Mouse (Mus musculus): ENCODE measurements at regions not wholly inside any gene's neighbourhood (a gene's known extent, or its start where the extent isn't known, plus 50 kb on each side); places are given as distances from the start of the nearest gene placed in this dataset.

DNA sequence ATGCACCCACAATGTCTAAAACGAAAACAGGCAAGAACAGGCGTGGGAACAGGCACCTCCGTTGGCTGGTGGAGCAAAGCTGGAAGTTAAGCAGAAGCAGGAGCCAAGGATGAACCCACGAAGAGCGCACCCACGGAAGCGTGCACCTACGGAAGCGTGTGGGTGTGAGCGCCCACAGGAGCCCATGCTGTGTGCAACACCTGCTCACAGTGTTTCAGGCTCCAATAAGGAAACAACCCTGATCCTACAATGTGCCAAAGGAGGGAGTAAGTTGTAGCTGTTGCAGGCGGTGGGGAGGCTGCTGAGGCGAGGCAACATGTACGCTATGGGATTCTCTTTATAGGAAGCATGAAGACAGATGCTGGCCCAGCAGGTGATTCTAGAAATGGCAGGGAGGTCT lies 74.6 kb downstream of the Gm5294 start:
- no peaks in the 10 kb centered on the region for H3K4me1 ChIP-seq (ENCODE audit: insufficient read depth, low read depth, low read length)
- ATAC-seq (no peak), DNase-seq (ENCODE audit: low spot score) (no peak)
- H3K4me3 ChIP-seq (ENCODE audit: low read depth, low read length), result no peak overlapping the region
- H3K9me3 ChIP-seq (ENCODE audit: low read length), result no peaks in the 10 kb centered on the region
- H3K27ac ChIP-seq (ENCODE audit: low read length), result no peak overlapping the region
- H3K36me3 ChIP-seq (ENCODE audit: insufficient read depth, low read length), result no peaks in the 10 kb centered on the region
- TF ChIP-seq CTCF (IDR thresholded peaks at IDR 0.05), result no peak
- TF ChIP-seq EP300 (IDR thresholded peaks at IDR 0.05), result no peak
- no peaks in the 10 kb centered on the region for H3K27me3 ChIP-seq (replicated peaks; ENCODE audit: insufficient read depth, low read length)
- no peak overlapping the region for H3K9ac ChIP-seq (replicated peaks; ENCODE audit: low read depth)
- WGBS, result 89% methylated on average over 13 of the region's 13 CpGs
- H3K4me2 ChIP-seq (replicated peaks; ENCODE audit: low read depth, low read length), result no peak overlapping the region

DNA sequence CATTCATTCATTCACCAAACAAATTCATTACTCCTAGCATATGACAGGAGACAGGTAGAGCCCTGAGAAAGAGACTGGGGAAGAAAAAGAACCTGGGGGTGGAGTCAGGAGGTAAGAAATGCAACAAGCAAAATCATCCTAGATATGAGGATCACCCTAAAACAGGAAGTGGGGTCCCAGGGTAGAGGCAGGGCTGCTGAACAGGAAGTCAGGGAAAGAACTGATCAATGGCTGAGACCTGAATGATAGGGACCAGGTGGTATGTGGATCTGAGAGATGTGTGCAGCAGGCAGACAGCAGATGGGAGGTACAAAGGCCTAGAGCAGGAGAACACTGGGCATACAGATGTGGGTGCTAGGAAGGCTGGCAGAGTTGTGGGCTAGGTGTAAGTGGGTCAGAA lies 77.4 kb downstream of the Gm5294 start:
- Histone ChIP-seq H3K9ac (replicated peaks; ENCODE audit: low read depth) (no peak overlapping the region), H3K27me3 (replicated peaks; ENCODE audit: insufficient read depth, low read length) (no peaks in the 10 kb centered on the region), H3K27ac (ENCODE audit: low read length) (no peak overlapping the region), H3K9me3 (ENCODE audit: low read length) (no peaks in the 10 kb centered on the region), H3K4me2 (replicated peaks; ENCODE audit: low read depth, low read length) (no peak overlapping the region), H3K36me3 (ENCODE audit: insufficient read depth, low read length) (no peaks in the 10 kb centered on the region), H3K4me3 (ENCODE audit: low read depth, low read length) (no peak overlapping the region), H3K4me1 (ENCODE audit: insufficient read depth, low read depth, low read length) (no peaks in the 10 kb centered on the region)
- DNase-seq (ENCODE audit: low spot score) (no peak), ATAC-seq (no peak)
- TF ChIP-seq EP300 (IDR thresholded peaks at IDR 0.05), result no peak
- no peak for TF ChIP-seq CTCF (IDR thresholded peaks at IDR 0.05)

GRCm38 (mm10) chr5:138898440-138898839 lies 78.6 kb downstream of the Gm5294 start:
- H3K9me3 ChIP-seq (ENCODE audit: low read length), result no peaks in the 10 kb centered on the region
- no peaks in the 10 kb centered on the region for H3K36me3 ChIP-seq (ENCODE audit: insufficient read depth, low read length)
- H3K4me2 ChIP-seq (replicated peaks; ENCODE audit: low read depth, low read length), result no peak overlapping the region
- WGBS, result 32% methylated on average over 7 of the region's 7 CpGs
- no peaks in the 10 kb centered on the region for H3K4me1 ChIP-seq (ENCODE audit: insufficient read depth, low read depth, low read length)
- H3K27ac ChIP-seq (ENCODE audit: low read length), result no peak overlapping the region
- H3K27me3 ChIP-seq (replicated peaks; ENCODE audit: insufficient read depth, low read length), result no peaks in the 10 kb centered on the region
- peak; percentile 46 for ATAC-seq
- TF ChIP-seq EP300 (IDR thresholded peaks at IDR 0.05) (no peak), CTCF (IDR thresholded peaks at IDR 0.05) (no peak)
- no peak overlapping the region for H3K9ac ChIP-seq (replicated peaks; ENCODE audit: low read depth)
- H3K4me3 ChIP-seq (ENCODE audit: low read depth, low read length), result no peak overlapping the region
- DNase-seq (ENCODE audit: low spot score), result peak; percentile 18

DNA sequence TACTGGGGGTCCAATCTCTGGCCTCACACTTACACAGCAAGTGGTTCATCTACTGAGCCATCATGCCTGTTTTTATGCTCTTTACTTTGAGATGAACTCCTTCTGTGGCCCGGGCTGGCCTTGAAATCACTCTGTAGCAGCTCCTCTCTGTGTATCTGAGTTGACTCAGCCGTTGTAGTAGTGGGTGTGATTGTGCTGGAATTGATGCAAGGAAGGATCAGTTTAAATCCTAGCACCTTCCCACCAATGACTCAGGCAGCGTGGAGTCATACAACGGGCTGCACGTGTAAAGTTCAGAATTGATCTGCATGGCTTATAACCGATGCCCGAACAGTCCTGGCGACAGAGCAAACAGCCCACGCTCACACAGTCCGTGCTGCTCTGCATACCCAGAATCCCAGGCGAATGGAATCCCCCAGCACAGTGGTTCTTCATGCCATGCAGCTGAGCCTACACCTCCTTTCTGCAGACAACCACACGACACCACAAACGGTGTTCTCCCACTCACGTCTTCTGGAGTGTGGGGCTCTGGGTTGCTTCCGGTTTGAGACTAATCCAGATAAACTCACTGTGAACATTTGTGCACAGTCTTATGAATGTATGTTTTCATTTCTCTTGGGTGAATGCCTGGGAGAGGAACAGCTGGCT lies 81.2 kb downstream of the Gm5294 start:
- Histone ChIP-seq H3K9me3 (ENCODE audit: low read length) (no peaks in the 10 kb centered on the region), H3K9ac (replicated peaks; ENCODE audit: low read depth) (no peak overlapping the region), H3K36me3 (ENCODE audit: insufficient read depth, low read length) (no peaks in the 10 kb centered on the region), H3K27me3 (replicated peaks; ENCODE audit: insufficient read depth, low read length) (no peaks in the 10 kb centered on the region), H3K4me1 (ENCODE audit: insufficient read depth, low read depth, low read length) (no peaks in the 10 kb centered on the region), H3K27ac (ENCODE audit: low read length) (no peak overlapping the region), H3K4me2 (replicated peaks; ENCODE audit: low read depth, low read length) (no peak overlapping the region), H3K4me3 (ENCODE audit: low read depth, low read length) (no peak overlapping the region)
- ATAC-seq (no peak), DNase-seq (ENCODE audit: low spot score) (peak; percentile 12)
- WGBS, result 73% methylated on average over 15 of the region's 15 CpGs
- TF ChIP-seq CTCF (IDR thresholded peaks at IDR 0.05) (no peak), EP300 (IDR thresholded peaks at IDR 0.05) (no peak)

DNA sequence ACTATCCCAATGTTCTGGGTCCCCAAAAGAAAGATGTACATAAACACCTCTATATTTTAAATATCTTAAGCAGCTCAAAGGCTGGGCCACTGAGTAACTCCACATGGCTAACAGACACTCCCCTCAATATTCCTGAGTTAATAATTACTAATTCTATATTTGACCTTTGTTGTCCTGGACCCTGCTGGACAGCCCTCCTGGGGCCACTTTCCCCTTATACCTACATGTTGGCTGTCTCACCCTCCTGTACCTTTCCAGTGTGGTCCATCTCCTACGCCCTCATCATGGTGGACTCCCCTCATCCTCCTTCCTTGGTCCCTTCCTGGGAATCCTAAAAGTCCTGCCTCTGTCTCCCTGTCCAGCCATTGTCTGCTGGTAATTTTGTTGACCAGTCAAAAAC lies 82.4 kb downstream of the Gm5294 start:
- Histone ChIP-seq H3K4me2 (replicated peaks; ENCODE audit: low read depth, low read length) (no peak overlapping the region), H3K36me3 (ENCODE audit: insufficient read depth, low read length) (no peaks in the 10 kb centered on the region), H3K4me3 (ENCODE audit: low read depth, low read length) (no peak overlapping the region), H3K9me3 (ENCODE audit: low read length) (no peaks in the 10 kb centered on the region), H3K27ac (ENCODE audit: low read length) (no peak overlapping the region), H3K27me3 (replicated peaks; ENCODE audit: insufficient read depth, low read length) (no peaks in the 10 kb centered on the region), H3K9ac (replicated peaks; ENCODE audit: low read depth) (no peak overlapping the region), H3K4me1 (ENCODE audit: insufficient read depth, low read depth, low read length) (no peaks in the 10 kb centered on the region)
- 85% methylated on average over 1 of the region's 1 CpGs for WGBS
- DNase-seq (ENCODE audit: low spot score), result no peak
- no peak for TF ChIP-seq CTCF (IDR thresholded peaks at IDR 0.05)
- no peak for TF ChIP-seq EP300 (IDR thresholded peaks at IDR 0.05)
- no peak for ATAC-seq

GRCm38 (mm10) chr5:138911769-138912710 lies 85.1 kb downstream of the Pdgfa start:
- no peaks in the 10 kb centered on the region for H3K36me3 ChIP-seq (ENCODE audit: insufficient read depth, low read length)
- H3K9me3 ChIP-seq (ENCODE audit: low read length), result no peaks in the 10 kb centered on the region
- H3K27me3 ChIP-seq (replicated peaks; ENCODE audit: insufficient read depth, low read length), result no peaks in the 10 kb centered on the region
- no peak for TF ChIP-seq CTCF (IDR thresholded peaks at IDR 0.05)
- no peak for TF ChIP-seq EP300 (IDR thresholded peaks at IDR 0.05)
- DNase-seq (ENCODE audit: low spot score) (no peak), ATAC-seq (no peak)
- no peaks in the 10 kb centered on the region for H3K4me1 ChIP-seq (ENCODE audit: insufficient read depth, low read depth, low read length)
- 68% methylated on average over 6 of the region's 7 CpGs for WGBS
- no peak overlapping the region for H3K27ac ChIP-seq (ENCODE audit: low read length)
- no peak overlapping the region for H3K9ac ChIP-seq (replicated peaks; ENCODE audit: low read depth)
- no peak overlapping the region for H3K4me3 ChIP-seq (ENCODE audit: low read depth, low read length)
- H3K4me2 ChIP-seq (replicated peaks; ENCODE audit: low read depth, low read length), result no peak overlapping the region
